Mouse (Mus musculus) heart, embryonic 14.5 days (tissue): Measurements from ENCODE around the gene Grb10. TPM values are rescaled to one million over a fixed set of nuclear protein-coding genes. Genes with fewer than 3 reads are reported as not detected.

Source experiments
- ATAC-seq: fragments of 200-750 bp; cut with Nextera tagmentation; 2 replicates; pipeline ENCODE4 v1.8.0; 2017; ENCODE audit warnings: low read depth, moderate TSS enrichment; ENCODE audit not compliant: insufficient number of reproducible peaks, insufficient read depth, low FRiP score
- H3K27ac ChIP-seq, 2 experiments: fragments of 200-500 bp in 1 of 2; fragments of 300-500 bp in 1 of 2; sonication (generic) in 1 of 2; replicated peaks in 1 of 2; 2 replicates each; pipeline ENCODE4 v1.5.1; 2012 to 2014; ENCODE audit warnings: low read depth in 2 of 2, low read length in 2 of 2, control low read depth in 1 of 2, mild to moderate bottlenecking in 1 of 2, mixed read lengths in 1 of 2; ENCODE audit not compliant: control insufficient read depth in 1 of 2, insufficient read depth in 1 of 2
- H3K27me3 ChIP-seq: fragments of 300-500 bp; sonication (generic); 2 replicates; pipeline ENCODE4 v1.6.1; 2014; ENCODE audit warnings: mild to moderate bottlenecking, low read length, control low read depth; ENCODE audit not compliant: control insufficient read depth, insufficient read depth
- H3K36me3 ChIP-seq: fragments of 300-500 bp; sonication (generic); 2 replicates; pipeline ENCODE4 v1.6.1; 2014; ENCODE audit warnings: mild to moderate bottlenecking, control low read depth, low read length, mixed read lengths; ENCODE audit not compliant: control insufficient read depth, insufficient read depth
- H3K4me1 ChIP-seq, 2 experiments: fragments of 200-500 bp in 1 of 2; fragments of 300-500 bp in 1 of 2; sonication (generic) in 1 of 2; 2 replicates each; pipeline ENCODE4 v1.6.1; 2012 to 2014; ENCODE audit warnings: low read length in 2 of 2, control low read depth in 1 of 2, mixed read lengths in 1 of 2; ENCODE audit not compliant: control insufficient read depth in 2 of 2, insufficient read depth in 2 of 2
- H3K4me2 ChIP-seq: fragments of 300-500 bp; sonication (generic); 2 replicates; pipeline ENCODE4 v1.6.1; 2014; ENCODE audit warnings: mild to moderate bottlenecking, low read length
- H3K4me3 ChIP-seq, 2 experiments: fragments of 200-500 bp in 1 of 2; fragments of 300-500 bp in 1 of 2; sonication (generic) in 1 of 2; 2 replicates each; pipeline ENCODE4 v1.5.1; 2012 to 2014; ENCODE audit warnings: low read length in 2 of 2, mild to moderate bottlenecking in 2 of 2, control low read depth in 1 of 2, low read depth in 1 of 2, moderate library complexity in 1 of 2; ENCODE audit not compliant: control insufficient read depth in 1 of 2, insufficient read depth in 1 of 2
- H3K9ac ChIP-seq: fragments of 300-500 bp; sonication (generic); 2 replicates; pipeline ENCODE4 v1.6.1; 2014; ENCODE audit warnings: mild to moderate bottlenecking, low read length
- H3K9me3 ChIP-seq: fragments of 300-500 bp; sonication (generic); 2 replicates; pipeline ENCODE4 v1.6.1; 2016; ENCODE audit warnings: low read length, control low read depth; ENCODE audit not compliant: control insufficient read depth
- WGBS: fragments of 180-500 bp; shearing (Covaris S2); extraction: QIAGEN DNeasy Blood & Tissue Kit; methylation state at CpG from one replicate; pipeline ENCODE4 v1.1.7; 2014; 5-methylcytosine and 5-hydroxymethylcytosine counted together
- polyA plus RNA-seq: library from polyadenylated mRNA; unstranded; fragments of >200 nt; fragmentation: Nextera tagmentation; extraction: Ambion mirVana; gene quantifications from 2 replicates; pipeline ENCODE4 v1.2.1, GENCODE M21; 2014

Grb10 gene
- polyA plus RNA-seq, 1 experiment from 2014 or later: 330 TPM

- H3K36me3 ChIP-seq: peaks cover 48% of the 10 kb centered on the region
- H3K4me2 ChIP-seq: no peak overlapping the region
- peaks cover 37% of the 10 kb centered on the region for H3K27me3 ChIP-seq
- H3K9ac ChIP-seq: no peak overlapping the region
- 52% methylated on average over 4 of the region's 4 CpGs for WGBS
- H3K4me1 ChIP-seq: peaks cover 7 to 19% of the 10 kb centered on the region in 2 experiments
- no peak overlapping the region for H3K4me3 ChIP-seq
- 0 out of 2 replicates have a peak, but pooled peaks cover 4% of the 10 kb centered on the region for H3K9me3 ChIP-seq
- H3K27ac ChIP-seq: peak overlapping the region in 1 of 2 experiments; percentile 47; a peak in 3 of 4 replicates
- peak; percentile 36; the same call in 1 of the 2 replicates for ATAC-seq
Measured at GRCm38 (mm10) chr11:12018604-12019003, 19.9 kb downstream of the Grb10 start.

- Histone ChIP-seq H3K27me3 (no peaks in the 10 kb centered on the region), H3K27ac (no peak overlapping the region), H3K9me3 (0 out of 2 replicates have a peak, but pooled peaks cover 2% of the 10 kb centered on the region), H3K9ac (no peak overlapping the region), H3K36me3 (peaks cover 35% of the 10 kb centered on the region), H3K4me3 (no peak overlapping the region), H3K4me2 (no peak overlapping the region), H3K4me1 (peaks cover 0 to 9% of the 10 kb centered on the region in 2 experiments; a peak in 2 of 4 replicates)
- no peak for ATAC-seq
- WGBS: 40% methylated on average over 3 of the region's 3 CpGs
Measured at GRCm38 (mm10) chr11:12010084-12010483, 28.4 kb downstream of the Grb10 start.

- H3K9me3 ChIP-seq: no peaks in the 10 kb centered on the region
- H3K36me3 ChIP-seq: peaks cover 33% of the 10 kb centered on the region
- 0 out of 4 replicates have a peak overlapping the region, but pooled peaks of 1 of the 2 experiments have one; percentile 6 for H3K27ac ChIP-seq
- WGBS: 70% methylated on average over 4 of the region's 4 CpGs
- no peak overlapping the region for H3K4me3 ChIP-seq
- H3K4me2 ChIP-seq: no peak overlapping the region
- no peak overlapping the region for H3K9ac ChIP-seq
- no peaks in the 10 kb centered on the region for H3K27me3 ChIP-seq
- H3K4me1 ChIP-seq: peaks cover 8 to 34% of the 10 kb centered on the region in 2 experiments
- ATAC-seq: no peak
Measured at GRCm38 (mm10) chr11:12000293-12000910, 38.1 kb downstream of the Grb10 start.

- no peak overlapping the region for H3K4me2 ChIP-seq
- H3K27ac ChIP-seq: peak overlapping the region in 1 of 2 experiments; percentile 58; a peak in 2 of 4 replicates
- no peak overlapping the region for H3K4me3 ChIP-seq
- ATAC-seq: no peak
- H3K9me3 ChIP-seq: no peaks in the 10 kb centered on the region
- peaks cover 13 to 47% of the 10 kb centered on the region in 2 experiments for H3K4me1 ChIP-seq
- WGBS: 50% methylated on average over 3 of the region's 3 CpGs
- peaks cover 35% of the 10 kb centered on the region for H3K36me3 ChIP-seq
- no peaks in the 10 kb centered on the region for H3K27me3 ChIP-seq
- H3K9ac ChIP-seq: peak overlapping the region; percentile 14; the same call in 1 of the 2 replicates
Measured at GRCm38 (mm10) chr11:11998881-11999280, 39.6 kb downstream of the Grb10 start.

GRCm38 (mm10) chr11:11997045-11997444, 41.4 kb downstream of the Grb10 start:
- peak; percentile 63; the same call in 1 of the 2 replicates for ATAC-seq
- no peak overlapping the region for H3K4me3 ChIP-seq
- H3K4me1 ChIP-seq: peaks cover 14 to 66% of the 10 kb centered on the region in 2 experiments
- no peak overlapping the region for H3K9ac ChIP-seq
- H3K27me3 ChIP-seq: no peaks in the 10 kb centered on the region
- peak overlapping the region; percentile 9 to 77 for H3K27ac ChIP-seq
- H3K4me2 ChIP-seq: no peak overlapping the region; the same call in 1 of the 2 replicates
- H3K36me3 ChIP-seq: peaks cover 38% of the 10 kb centered on the region
- H3K9me3 ChIP-seq: no peaks in the 10 kb centered on the region
- WGBS: 18% methylated on average over 1 of the region's 1 CpGs

GRCm38 (mm10) chr11:11995371-11995770, 43.1 kb downstream of the Grb10 start:
- no peaks in the 10 kb centered on the region for H3K9me3 ChIP-seq
- H3K27ac ChIP-seq: peak overlapping the region in 1 of 2 experiments; percentile 77; a peak in 1 of 4 replicates
- H3K4me2 ChIP-seq: no peak overlapping the region
- no peaks in the 10 kb centered on the region for H3K27me3 ChIP-seq
- no peak overlapping the region for H3K9ac ChIP-seq
- peaks cover 19 to 78% of the 10 kb centered on the region in 2 experiments for H3K4me1 ChIP-seq
- no peak overlapping the region for H3K4me3 ChIP-seq
- no peak for ATAC-seq
- H3K36me3 ChIP-seq: peaks cover 27% of the 10 kb centered on the region; the same call in 1 of the 2 replicates
- WGBS: 92% methylated on average over 1 of the region's 1 CpGs

GRCm38 (mm10) chr11:11993807-11994206, 44.7 kb downstream of the Grb10 start:
- Histone ChIP-seq H3K36me3 (peaks cover 19% of the 10 kb centered on the region; the same call in 1 of the 2 replicates), H3K9me3 (no peaks in the 10 kb centered on the region), H3K9ac (0 out of 2 replicates have a peak overlapping the region, but pooled peaks have one; percentile 23), H3K4me1 (peaks cover 17 to 68% of the 10 kb centered on the region in 2 experiments), H3K4me2 (peak overlapping the region; percentile 43), H3K27ac (peak overlapping the region; percentile 85 to 88), H3K4me3 (no peak overlapping the region), H3K27me3 (no peaks in the 10 kb centered on the region)
- ATAC-seq: 0 out of 2 replicates have a peak, but pooled peaks have one; percentile 42
- 22% methylated on average over 5 of the region's 5 CpGs for WGBS
